ENCODE assay signal across 27 mouse cellular contexts in genomic region chr16:50182561-50182960, GRCm38 (mm10).
"Had no signal": no experiment of that assay in that cellular context is flagged by ENCODE, and none has a peak within 500 bp of the region (broad histone marks: within the 10 kb centered on the region; RNA-seq: fewer than 3 reads in every experiment).

No protein-coding gene starts in this region.

- H3K4me3 ChIP-seq: embryonic facial prominence, embryonic 10.5 days; embryonic facial prominence, embryonic 12.5 days; embryonic facial prominence, embryonic 13.5 days; embryonic facial prominence, embryonic 15.5 days; erythroblast, embryonic 14.5 days; forebrain, embryonic 10.5 days; forebrain, embryonic 12.5 days; forebrain, embryonic 13.5 days; forebrain, embryonic 15.5 days; gastrocnemius, adult 2 months; heart, adult 2 months; heart, embryonic 10.5 days had no signal

- H3K4me2 ChIP-seq: embryonic facial prominence, embryonic 12.5 days; embryonic facial prominence, embryonic 13.5 days; embryonic facial prominence, embryonic 15.5 days; forebrain, embryonic 12.5 days; forebrain, embryonic 13.5 days; forebrain, embryonic 15.5 days had no signal

- H3K9me3 ChIP-seq: embryonic facial prominence, embryonic 10.5 days; embryonic facial prominence, embryonic 12.5 days; embryonic facial prominence, embryonic 13.5 days; embryonic facial prominence, embryonic 15.5 days; forebrain, embryonic 10.5 days; forebrain, embryonic 12.5 days; forebrain, embryonic 13.5 days; forebrain, embryonic 15.5 days; heart, embryonic 10.5 days had no signal

- H3K27ac ChIP-seq: embryonic facial prominence, embryonic 10.5 days; embryonic facial prominence, embryonic 12.5 days; embryonic facial prominence, embryonic 13.5 days; embryonic facial prominence, embryonic 15.5 days; forebrain, embryonic 10.5 days; forebrain, embryonic 12.5 days; forebrain, embryonic 13.5 days; forebrain, embryonic 15.5 days; gastrocnemius, adult 2 months; heart, adult 2 months; heart, embryonic 10.5 days had no signal

- H3K27me3 ChIP-seq: embryonic facial prominence, embryonic 12.5 days; embryonic facial prominence, embryonic 13.5 days; embryonic facial prominence, embryonic 15.5 days; forebrain, embryonic 12.5 days; forebrain, embryonic 13.5 days; forebrain, embryonic 15.5 days had no signal

- DNase-seq: cerebellum, adult 9-10 months; cerebellum, adult 9-11 months; cerebellum, postnatal 10 days; cerebellum, postnatal 14 days; cerebellum, postnatal 25 days; cerebellum, postnatal 36 days; embryo, embryonic 11 days; forebrain, postnatal 0 days; gastrocnemius, adult 2 months; gastrocnemius, postnatal 10 days; gastrocnemius, postnatal 14 days; gastrocnemius, postnatal 25 days; gastrocnemius, postnatal 36 days; heart, adult 18-20 months; heart, adult 2 months had no signal

- H3K36me3 ChIP-seq: embryonic facial prominence, embryonic 10.5 days; embryonic facial prominence, embryonic 12.5 days; embryonic facial prominence, embryonic 13.5 days; embryonic facial prominence, embryonic 15.5 days; forebrain, embryonic 10.5 days; forebrain, embryonic 12.5 days; forebrain, embryonic 15.5 days; heart, embryonic 10.5 days had no signal

- H3K9ac ChIP-seq: embryonic facial prominence, embryonic 12.5 days; embryonic facial prominence, embryonic 13.5 days; embryonic facial prominence, embryonic 15.5 days; forebrain, embryonic 12.5 days; forebrain, embryonic 13.5 days; forebrain, embryonic 15.5 days; forebrain, postnatal 0 days had no signal

- ATAC-seq: forebrain, embryonic 13.5 days; forebrain, embryonic 14.5 days; forebrain, embryonic 15.5 days; forebrain, embryonic 16.5 days; forebrain, postnatal 0 days had no signal
